Mouse (Mus musculus) small intestine, adult 2 months (tissue): ENCODE data around the gene Gm49416.

ENCODE experiments used
- CTCF ChIP-seq: fragments of 200-500 bp; IDR thresholded peaks from 2 replicates; pipeline ENCODE4 v1.5.1; 2012; ENCODE audit warnings: low read depth, mild to moderate bottlenecking, control low read depth, inconsistent platforms, low read length, moderate library complexity, mixed read lengths; ENCODE audit not compliant: insufficient replicate concordance, insufficient read length; ENCODE audit errors: extremely low read depth
- POLR2A ChIP-seq: fragments of 200-500 bp; IDR thresholded peaks from 2 replicates; pipeline ENCODE4 v1.6.1; 2012; ENCODE audit warnings: low read depth, mild to moderate bottlenecking, control low read depth, inconsistent platforms, low read length, moderate library complexity

DNA sequence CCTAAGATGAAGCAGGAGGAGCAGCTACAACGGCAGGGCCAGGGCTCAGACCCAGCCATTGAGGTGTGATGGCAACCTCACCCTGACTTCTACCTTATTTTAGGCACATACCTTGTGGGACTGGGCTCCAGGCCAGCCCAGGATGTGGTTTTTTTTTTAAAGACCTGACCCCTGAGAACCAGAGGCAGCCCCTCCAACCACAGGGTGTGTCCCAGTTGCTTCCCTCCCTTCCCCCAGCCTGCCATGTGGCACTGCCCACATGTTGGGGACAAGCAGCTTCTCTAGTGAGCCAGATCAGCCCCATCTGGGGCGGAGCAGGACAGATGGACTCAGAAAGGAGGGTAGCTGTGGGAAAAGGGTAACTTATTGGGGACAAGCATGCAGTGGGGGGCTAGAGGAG lies 38.0 kb downstream of the Gm49416 start:
- TF ChIP-seq CTCF (no peak), POLR2A (no peak)
